Mouse (Mus musculus) adrenal gland, postnatal 4 days (tissue): ENCODE results near the gene Wfdc21. TPM values are rescaled to one million over a fixed set of nuclear protein-coding genes. Genes with fewer than 3 reads are reported as not detected.

Source experiments
- DNase-seq, 2 experiments: peaks; one replicate each; pipeline ENCODE4 v3.0.0; 2021 to 2022; ENCODE audit warnings: low spot score in 2 of 2, mixed read lengths in 2 of 2
- long read RNA-seq, 2 experiments: library from polyadenylated mRNA; stranded (forward); transcript quantifications; one replicate each; pipeline ENCODE4 v2.0.0; 2021
- total RNA-seq, 2 experiments: library from RNA; stranded (reverse); gene quantifications; 2 replicates each; pipeline ENCODE4 v1.2.3; 2021

Gene Wfdc21
- total RNA-seq: 1 to 10 TPM in 1 of 2 experiments, not detected in 1; 3.1 TPM
- long read RNA-seq, experiment 1, partial matches to known transcripts: 0 of 4 reads
- long read RNA-seq, experiment 1, other reads (novel, unspliced or antisense): 1 of 4 reads
- long read RNA-seq, experiment 2, partial matches to known transcripts: 0 of 1 reads
- long read RNA-seq, experiment 2, other reads (novel, unspliced or antisense): 0 of 1 reads

DNA sequence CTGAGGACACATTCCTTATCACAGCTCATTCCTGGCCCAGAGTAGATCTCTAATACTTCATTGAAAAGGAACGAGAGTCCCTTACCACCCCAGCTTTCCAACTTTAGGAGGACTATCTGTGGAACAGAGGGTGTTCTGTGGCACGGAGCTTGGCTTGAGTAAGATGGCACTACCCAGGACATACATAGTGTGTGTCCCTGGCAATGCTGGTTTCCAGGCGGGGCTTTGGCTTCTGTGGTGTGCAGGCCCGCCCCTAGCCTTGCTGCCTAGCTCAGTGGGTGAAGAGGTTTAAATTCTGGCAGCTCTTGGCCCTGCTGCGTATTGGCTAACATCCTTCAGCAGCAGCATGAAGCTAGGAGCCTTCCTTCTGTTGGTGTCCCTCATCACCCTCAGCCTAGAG lies at the start of gene Wfdc21:
Gene Wfdc21 (plus strand): TSS at position 260 of the 400 bp plus-strand sequence.
- no peak for DNase-seq

- no peak for DNase-seq
Observed at GRCm38 (mm10) chr11:83703705-83704104, 43.0 kb upstream of the Wfdc21 start, which contains the start of gene Wfdc17. Gene Wfdc17 (plus strand): TSS chr11:83703991.

- no peak for DNase-seq
Observed at GRCm38 (mm10) chr11:83708715-83709114, 38.0 kb upstream of the Wfdc21 start, which contains the start of gene Wfdc18. Gene Wfdc18 (plus strand): TSS chr11:83709015.

- no peak for DNase-seq
Observed at GRCm38 (mm10) chr11:83709683-83710082, 37.1 kb upstream of the Wfdc21 start.

DNA sequence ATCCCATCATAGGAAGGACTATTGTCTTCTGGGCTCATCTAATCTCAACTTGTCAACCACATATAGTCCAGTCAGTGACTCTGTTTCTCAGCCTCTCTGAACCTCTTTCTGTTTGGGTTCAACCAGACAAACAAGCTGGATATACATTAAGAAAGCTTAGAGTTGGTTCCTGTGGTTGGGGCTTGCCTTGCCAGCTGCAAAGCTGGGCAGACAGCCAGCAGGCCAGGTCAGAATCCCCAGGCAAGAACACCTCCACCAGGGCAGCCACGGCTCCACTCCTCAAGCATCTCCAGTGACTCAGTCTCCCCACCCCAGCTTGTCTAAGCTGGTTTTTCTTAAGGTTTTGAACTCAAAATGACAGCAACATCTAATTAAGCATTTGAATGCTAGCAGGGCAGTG lies 34.1 kb upstream of the Wfdc21 start:
- no peak for DNase-seq

DNA sequence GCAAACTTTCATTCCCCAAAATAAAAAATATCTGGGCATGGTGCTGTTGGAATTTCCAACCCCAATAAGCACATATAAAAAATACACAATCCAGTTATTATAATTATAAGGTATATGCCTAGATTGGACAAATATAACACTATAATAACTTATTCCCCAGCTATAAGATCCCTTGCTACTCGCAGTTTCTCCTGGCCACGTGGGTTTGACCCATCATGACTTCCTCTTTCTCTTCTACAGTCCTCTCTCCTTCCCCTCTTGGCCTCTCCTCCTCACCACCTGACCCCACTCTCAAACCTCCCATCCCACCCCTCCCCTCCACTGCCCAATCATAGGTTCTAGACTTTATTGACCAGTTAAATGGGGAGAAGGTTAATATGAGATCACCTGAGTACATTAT lies 32.8 kb upstream of the Wfdc21 start:
- DNase-seq: no peak

GRCm38 (mm10) chr11:83717042-83717665 lies 29.6 kb upstream of the Wfdc21 start:
- no peak for DNase-seq

DNA sequence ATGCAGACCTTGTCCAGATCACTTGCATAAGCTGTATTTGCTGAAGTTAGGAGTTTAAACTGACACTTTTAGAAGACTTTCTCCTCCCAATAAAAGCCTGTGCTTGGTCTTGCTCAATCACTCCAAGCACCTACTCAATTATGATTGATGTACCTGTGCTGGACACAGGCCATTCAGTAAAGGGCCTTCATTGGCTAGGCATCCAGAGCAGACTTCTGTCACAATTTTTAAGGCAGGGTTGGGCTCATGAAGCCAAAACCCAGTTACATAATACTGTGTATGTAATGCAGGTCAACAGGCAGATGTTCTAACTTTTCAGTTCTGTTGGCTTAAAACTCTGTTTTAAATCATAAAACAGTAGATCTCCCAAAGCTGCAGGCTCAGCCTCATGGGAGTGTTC lies 26.0 kb upstream of the Wfdc21 start:
- DNase-seq: no peak

GRCm38 (mm10) chr11:83728757-83729432 lies 17.8 kb upstream of the Wfdc21 start:
- DNase-seq: no peak

- no peak for DNase-seq
Observed at GRCm38 (mm10) chr11:83731116-83731515, 15.6 kb upstream of the Wfdc21 start.

DNA sequence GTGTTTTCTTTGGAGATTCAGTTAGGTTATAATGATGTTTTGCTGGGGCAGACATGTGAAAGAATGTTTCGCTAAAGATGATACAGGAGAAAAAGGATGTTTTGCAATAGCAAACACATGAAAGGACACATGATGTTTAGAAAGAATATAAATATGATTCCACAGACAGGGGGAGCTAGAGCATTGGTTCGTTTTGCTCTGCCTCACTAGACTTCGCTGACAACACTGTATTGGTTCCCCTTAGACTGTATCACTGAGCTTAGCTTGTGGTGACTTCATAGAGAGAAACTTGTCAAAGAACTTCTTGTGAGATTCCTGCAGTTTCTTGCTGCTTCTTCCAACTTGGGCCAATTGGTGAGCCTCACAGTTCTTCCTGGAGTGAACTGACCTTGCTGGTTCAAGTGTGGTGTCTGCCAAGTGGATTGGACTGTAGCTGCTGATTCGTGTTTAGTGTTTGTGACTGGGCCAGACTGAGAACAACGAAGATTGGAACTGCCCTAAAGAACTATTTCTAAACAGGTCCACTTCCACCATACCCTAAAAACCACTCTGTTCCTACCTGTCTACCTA lies 13.6 kb upstream of the Wfdc21 start:
- no peak for DNase-seq

DNA sequence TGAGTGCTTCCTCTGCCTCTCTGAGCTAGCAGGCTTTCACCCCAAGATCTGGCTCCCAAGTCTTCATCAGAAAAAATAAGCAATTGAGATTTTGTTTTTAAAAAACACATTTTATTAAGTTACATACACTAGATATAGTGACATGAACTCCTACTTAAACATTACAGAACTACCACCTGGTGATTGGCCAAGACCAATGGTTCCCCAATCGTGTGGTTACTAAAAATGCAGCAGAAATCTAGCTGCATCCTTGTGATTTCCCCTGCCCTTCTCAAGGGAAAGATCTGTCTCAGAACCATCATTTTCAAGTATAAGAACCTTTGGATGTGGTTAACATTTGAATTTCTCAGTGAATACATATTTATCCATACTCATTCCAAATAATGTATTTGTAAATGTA lies 12.5 kb upstream of the Wfdc21 start:
- no peak for DNase-seq

DNA sequence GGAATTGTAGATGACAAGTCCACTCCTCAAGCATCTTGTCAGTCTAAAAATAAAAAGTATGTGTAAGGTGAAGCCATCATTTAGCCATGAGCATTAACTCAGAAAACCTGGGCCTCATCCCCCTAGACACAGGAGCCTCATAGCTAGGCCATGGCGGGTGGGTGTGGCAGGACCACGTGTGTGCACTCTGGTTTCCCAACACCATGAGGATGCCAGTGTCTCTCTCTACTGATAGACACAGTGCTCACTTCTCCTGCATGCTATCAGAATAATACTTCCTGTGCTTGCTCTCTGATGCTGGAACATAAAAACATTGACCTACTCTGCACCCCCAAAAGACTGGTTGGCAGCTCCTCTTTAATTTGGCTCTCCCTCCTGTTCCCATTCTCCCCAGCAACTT lies 10.9 kb upstream of the Wfdc21 start:
- DNase-seq: no peak

DNA sequence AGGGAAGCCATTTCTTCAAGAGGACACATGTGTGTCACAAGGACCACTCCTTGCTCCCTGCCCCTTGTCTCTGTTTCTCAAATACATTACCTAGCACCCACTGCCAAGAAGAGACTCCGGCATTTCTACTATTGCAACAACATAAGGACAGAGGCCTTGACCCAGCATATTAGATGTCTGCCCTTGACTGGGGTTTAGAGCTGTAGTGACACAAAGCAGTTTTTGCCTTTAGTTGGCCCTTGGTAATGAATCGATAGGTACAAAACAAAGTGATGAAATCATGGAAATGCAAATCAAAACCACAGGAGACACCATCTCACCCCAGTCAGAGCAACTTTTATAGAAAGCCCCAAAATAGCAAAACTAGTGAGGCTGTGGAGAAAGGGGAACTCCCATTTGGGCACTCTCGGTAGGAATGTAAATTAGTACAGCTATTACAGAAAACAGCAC lies 9.6 kb upstream of the Wfdc21 start:
- DNase-seq: no peak

- peak; percentile 8 to 56 for DNase-seq
Observed at GRCm38 (mm10) chr11:83739241-83739640, 7.5 kb upstream of the Wfdc21 start.

DNA sequence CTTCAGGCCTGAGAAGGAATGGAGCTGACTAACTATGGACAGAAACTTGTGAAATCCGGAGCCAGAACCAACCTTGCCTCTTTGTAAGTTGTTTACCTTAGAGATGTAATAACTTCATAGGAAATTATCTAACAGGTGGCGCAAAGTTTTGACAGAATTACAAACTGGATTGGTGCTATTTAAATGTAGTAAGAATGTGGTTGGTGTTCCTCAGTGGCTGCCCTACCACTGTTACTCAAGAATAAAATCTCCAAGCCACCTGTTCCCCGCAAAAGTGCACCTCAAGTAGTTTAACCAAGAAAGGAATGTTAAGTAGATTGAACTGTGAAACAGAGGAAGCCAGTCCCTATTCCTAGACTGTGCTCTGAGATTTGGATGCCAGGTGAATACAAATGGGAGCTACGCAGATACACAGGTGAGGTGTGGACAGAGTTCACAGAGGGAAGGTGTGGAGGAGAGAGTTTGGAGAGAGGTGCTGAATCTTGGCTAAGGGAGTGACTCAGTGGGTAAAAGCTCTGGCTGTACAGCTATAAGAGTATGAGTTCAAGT lies 6.2 kb upstream of the Wfdc21 start:
- DNase-seq: no peak

DNA sequence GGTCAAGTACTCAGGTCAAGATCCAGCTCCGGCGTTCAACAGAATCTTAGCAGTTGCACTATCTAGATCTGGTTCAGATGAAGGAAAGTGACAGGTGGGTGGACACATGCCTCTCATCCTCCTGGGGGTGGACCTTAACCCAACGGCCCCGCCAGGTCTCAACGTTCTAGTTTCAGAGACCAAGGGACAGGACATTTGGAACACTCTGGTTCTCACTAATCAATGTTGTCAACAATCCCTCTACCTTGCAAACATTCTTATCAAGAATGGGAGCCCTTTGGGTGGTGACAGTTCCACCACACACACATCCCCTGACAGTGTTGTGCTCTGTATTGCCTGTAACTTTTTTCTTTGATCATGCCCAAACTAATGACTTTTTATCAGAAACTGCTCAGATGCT lies 4.9 kb upstream of the Wfdc21 start:
- DNase-seq: no peak

DNA sequence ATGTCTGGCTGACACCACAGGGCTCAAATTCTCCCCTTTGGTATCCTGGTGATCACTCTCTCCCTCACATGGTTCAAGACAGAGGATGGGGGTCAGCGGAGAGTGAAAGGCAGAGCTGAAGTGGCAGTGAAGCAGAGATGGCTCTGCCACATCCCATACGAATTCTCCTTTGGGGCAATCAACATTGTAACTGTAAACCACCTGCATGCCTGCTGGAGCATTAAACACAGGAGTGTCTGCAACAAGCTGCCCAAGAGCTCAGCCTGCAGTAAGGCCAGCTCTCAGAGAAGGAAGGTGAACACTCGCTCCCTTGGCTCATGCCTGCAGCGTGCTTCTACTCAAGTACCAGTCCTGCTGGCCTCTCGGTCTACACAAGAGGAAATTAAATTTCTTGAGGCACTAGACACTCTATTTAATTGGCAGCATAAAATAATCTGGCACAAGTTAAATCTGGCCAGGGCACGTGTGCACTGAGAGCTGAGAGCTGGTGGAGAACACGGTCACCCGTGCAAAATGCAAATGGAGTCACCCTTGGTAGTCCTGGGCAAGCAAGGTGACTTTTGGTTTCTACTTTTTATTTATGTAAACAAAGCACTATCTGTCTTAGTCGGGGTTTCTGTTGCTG lies 3.9 kb upstream of the Wfdc21 start:
- no peak for DNase-seq

DNA sequence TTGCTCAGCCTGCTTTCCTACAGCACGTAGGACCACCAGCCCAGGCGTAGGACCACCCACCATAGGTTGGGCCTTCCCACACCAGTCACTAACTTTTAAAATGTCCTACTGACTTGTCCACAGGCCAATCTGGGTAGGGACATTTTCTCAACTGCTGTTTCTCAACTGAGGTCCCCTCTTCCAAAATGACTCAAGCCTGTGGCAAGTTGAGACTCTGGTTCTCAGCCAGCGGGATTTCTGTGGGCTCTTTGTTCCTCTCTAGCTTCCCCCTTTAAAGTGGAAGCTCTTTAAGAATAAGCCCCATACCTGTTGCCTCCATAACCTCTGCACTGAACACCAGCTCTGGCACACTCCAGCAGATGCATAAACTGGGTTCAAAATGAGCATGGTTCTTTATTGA lies 3.2 kb upstream of the Wfdc21 start:
- no peak for DNase-seq

GRCm38 (mm10) chr11:83746152-83746551 lies 588 bp upstream of the Wfdc21 start:
- no peak for DNase-seq
